Mouse (Mus musculus) thymus, adult 2 months (tissue): ENCODE measurements around the gene Fem1b.

Source experiments
- CTCF ChIP-seq: fragments of 200-500 bp; IDR thresholded peaks from 2 replicates; pipeline ENCODE4 v1.5.1; 2012; ENCODE audit warnings: mild to moderate bottlenecking, control low read depth, low read length, moderate library complexity, borderline replicate concordance; ENCODE audit not compliant: control insufficient read depth, poor library complexity, insufficient read depth; ENCODE audit errors: extremely low read depth
- POLR2A ChIP-seq: fragments of 200-500 bp; IDR thresholded peaks from 2 replicates; pipeline ENCODE4 v1.6.1; 2012; ENCODE audit warnings: mild to moderate bottlenecking, low read length, control low read depth, moderate library complexity; ENCODE audit not compliant: control insufficient read depth, poor library complexity, insufficient read depth; ENCODE audit errors: extremely low read depth

GRCm38 (mm10) chr9:62825791-62826393, 14.2 kb upstream of the Fem1b start:
- TF ChIP-seq POLR2A (no peak), CTCF (no peak)
